Mouse (Mus musculus) ovary, adult 18-20 months (tissue): ENCODE measurements at regions not wholly inside any gene's neighbourhood (a gene's known extent, or its start where the extent isn't known, plus 50 kb on each side); places are given as distances from the start of the nearest gene placed in this dataset.

Experiments used
- DNase-seq: peaks from one replicate; pipeline ENCODE4 v3.0.0; 2022; ENCODE audit warnings: low spot score, mixed read lengths

- no peak for DNase-seq
Measured at GRCm38 (mm10) chr17:45291052-45291451, 142.5 kb downstream of the Cdc5l start.

GRCm38 (mm10) chr17:45285621-45286189, 147.8 kb downstream of the Cdc5l start:
- no peak for DNase-seq

- no peak for DNase-seq
Measured at GRCm38 (mm10) chr17:45281554-45281953, 152.0 kb downstream of the Cdc5l start.

GRCm38 (mm10) chr17:45279811-45280205, 153.7 kb downstream of the Cdc5l start:
- no peak for DNase-seq

GRCm38 (mm10) chr17:45279075-45279810, 154.3 kb downstream of the Cdc5l start:
- no peak for DNase-seq

DNA sequence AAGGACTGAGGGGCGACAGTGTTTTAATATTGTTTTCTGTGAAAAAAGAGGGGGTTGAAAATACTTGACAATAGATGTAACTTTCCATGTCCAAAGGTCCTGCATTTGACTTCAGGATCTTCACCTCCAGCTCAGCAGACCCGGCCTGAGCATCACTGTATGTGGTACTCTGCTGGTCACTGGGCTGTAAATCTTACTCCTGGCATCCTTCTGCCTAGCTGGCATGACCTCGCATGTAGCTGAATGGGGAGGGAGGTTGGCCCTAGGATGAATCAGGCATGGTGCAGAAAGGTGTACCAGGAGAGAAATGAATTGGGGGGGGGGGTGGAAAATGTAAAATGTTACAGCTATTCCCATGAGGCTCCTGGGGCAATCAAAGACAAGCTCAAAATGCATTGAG, 156.0 kb downstream of the Cdc5l start:
- no peak for DNase-seq

GRCm38 (mm10) chr17:45276686-45277405, 156.7 kb downstream of the Cdc5l start:
- no peak for DNase-seq

DNA sequence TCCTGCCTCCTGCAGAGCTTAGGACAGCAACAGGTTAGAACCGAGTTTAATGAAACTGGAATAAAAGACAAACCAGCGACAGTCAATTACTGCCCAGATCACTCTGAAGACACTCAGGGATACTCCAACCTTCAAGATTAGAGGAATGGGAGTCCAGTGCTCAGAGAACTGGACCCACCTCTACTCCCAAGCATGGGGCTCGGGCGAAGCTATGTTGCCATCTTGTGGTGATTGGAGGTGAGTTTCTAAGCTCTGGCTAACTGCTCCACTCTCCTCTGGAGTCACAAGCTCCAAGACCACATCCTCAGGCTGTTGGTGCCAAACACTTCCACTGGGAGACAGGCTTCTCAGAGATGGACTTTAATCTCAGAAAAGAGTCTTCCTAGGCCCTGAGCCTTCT, 158.6 kb downstream of the Cdc5l start:
- DNase-seq = no peak

- no peak for DNase-seq
Measured at GRCm38 (mm10) chr17:45266776-45267175, 166.8 kb downstream of the Cdc5l start.

DNA sequence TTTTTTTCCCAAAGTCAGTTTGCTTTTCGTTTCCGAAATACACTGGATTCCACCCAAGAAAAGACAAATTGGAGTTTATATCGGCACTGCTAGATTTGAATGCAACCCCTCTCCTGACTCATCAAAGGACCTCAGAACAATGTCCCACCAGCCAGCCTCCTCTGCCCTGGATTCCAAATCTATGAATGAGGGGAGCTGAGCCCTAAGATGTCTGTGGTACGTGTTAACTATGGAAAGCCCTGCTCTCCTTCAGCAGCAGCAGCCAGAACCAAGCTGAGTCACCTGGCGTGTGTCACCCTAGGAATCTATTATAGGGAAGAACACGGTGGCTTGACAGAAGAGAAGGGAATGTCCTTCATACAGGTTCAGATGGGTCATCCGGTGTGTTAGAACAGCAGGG, 167.9 kb downstream of the Cdc5l start:
- no peak for DNase-seq

GRCm38 (mm10) chr17:45264434-45264833, 169.1 kb downstream of the Cdc5l start:
- DNase-seq = no peak

- no peak for DNase-seq
Measured at GRCm38 (mm10) chr17:45260421-45260820, 173.1 kb downstream of the Cdc5l start.

DNA sequence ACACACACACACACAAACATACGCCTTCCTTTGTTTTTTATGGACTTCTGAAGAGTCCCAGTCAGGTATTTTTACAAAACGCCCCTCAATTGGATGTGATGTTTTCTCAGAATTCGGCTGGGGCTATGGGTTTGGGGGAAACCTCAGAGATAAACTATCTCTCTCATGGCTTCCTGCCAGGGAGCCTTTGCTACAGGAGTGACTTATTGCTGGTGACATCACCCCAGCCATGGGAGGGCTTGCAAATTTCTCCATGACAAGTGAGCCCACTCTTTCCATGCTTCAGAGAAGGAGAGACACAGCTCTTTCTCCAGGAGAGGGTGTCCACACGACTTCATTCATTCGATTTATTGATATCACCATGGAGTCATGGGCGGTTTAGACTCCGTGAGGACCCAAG, 175.5 kb downstream of the Cdc5l start:
- no peak for DNase-seq

DNA sequence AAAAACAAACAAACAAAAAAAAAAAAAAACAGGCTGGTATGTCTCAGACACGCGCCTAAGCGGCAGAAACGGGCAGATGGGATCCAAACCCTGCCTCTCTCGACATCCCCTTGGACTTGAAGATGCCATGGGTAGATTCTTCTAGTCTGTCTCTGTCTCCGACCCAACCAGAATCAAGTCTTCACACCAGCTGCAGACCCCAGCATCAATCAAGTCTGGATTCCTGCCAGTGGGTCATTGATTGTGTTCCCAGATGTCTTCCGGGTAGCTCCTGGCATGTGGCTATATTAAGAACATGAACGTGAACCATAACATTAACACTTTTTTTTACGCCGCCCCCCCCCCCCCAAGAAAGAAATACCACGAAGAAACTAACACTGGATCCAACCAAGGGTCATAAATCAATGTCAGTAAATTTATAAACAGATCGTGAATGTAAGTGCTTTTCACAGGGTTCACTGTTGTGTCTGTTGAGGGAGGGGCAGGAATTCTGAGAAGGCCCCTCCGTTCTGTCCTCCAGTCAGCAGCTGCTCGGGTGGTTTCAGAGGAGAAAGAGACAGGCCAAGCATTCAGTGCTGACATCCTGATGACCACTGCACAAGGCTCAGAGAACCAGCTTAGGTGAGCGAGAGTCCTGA, 180.8 kb downstream of the Cdc5l start:
- no peak for DNase-seq

GRCm38 (mm10) chr17:45251034-45251730, 182.4 kb downstream of the Cdc5l start:
- peak; percentile 28 for DNase-seq

DNA sequence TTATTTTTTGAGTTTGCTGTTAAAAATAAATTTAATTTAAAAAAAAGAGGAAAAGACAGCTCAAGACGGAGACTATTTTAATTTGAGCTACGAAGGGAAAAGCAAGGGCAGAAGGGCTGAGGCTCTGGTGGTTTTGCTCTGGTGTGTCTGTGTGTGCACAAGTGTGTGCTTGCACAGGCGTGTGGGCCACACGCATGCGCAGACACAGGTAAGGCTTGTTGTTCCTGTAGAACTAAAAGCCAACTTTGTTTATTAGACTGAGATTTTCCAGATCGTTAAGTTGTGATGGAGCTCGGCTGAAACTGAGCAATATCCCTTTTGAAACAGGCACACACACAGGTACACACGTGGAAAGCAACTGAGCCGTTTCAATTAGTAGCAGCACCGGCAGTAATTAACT, 183.1 kb downstream of the Cdc5l start:
- no peak for DNase-seq

DNA sequence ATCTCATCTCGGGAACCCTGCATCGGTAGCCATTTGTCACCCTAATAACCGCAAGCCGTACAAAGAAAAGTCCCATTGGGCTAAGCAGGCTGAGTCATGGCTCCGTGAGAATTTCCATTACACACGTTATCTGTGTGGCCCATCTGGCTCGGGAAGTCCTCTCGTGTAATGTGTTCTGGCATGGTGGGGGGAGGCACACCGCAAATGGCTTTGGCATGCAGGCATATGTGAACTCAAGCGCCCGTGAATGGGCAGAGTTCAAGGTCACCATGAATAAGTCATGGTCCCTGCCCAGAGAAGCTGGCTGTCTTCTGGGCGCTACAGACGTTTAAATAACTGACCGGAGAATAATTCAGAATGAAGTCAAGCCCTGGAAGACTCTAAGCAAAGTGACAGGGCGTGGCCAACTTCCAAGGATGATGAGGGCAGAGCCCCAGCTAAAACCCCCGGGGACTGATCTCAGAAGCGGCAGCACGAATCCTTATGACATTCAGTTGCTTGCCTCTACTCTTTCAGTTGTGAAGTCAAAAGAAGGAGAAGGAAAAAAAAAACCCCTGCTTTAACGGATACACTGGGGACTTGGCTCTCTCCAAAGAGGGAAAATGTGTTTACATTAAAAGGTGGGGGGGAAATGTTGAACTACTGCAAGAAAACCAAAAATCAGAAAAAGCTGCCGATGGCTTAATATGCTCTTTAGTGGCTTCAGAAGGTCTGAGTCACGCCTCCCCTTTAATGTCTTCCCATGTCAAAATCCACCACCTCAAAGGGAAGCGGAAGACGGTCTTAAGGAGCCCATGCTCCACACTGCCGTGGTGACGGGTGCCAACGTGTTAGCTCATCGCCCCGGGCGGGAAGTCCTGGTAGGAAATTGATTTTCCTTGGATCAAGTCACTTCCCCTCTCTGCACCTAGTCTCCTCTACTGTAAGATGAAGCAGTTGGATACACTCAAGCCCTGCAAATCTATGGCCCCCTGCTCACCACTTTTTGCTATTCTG, 186.1 kb downstream of the Cdc5l start:
- DNase-seq = no peak

DNA sequence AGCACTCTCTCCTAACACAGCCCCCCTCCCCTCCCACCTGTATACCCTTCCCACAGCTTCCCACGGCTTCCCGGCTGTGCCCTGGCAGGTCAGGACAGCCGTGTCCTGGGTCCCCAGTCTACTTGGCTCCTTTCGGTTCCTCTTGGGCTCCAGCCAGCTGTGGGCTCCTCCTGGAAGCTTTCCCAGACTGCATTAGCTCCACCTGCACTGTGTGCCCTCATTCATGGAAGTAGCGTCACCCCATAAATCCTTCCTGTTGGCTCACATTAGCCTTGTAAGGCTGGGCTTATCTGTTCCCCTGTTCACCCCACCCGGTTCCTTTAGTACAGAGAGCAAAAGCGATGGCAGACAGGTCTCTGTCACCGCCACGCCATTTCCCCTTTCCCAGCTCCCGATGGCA, 188.7 kb downstream of the Cdc5l start:
- DNase-seq = peak; percentile 28

GRCm38 (mm10) chr17:45243103-45243502, 190.4 kb downstream of the Cdc5l start:
- DNase-seq = no peak

GRCm38 (mm10) chr17:45242076-45242475, 191.5 kb downstream of the Cdc5l start:
- no peak for DNase-seq

DNA sequence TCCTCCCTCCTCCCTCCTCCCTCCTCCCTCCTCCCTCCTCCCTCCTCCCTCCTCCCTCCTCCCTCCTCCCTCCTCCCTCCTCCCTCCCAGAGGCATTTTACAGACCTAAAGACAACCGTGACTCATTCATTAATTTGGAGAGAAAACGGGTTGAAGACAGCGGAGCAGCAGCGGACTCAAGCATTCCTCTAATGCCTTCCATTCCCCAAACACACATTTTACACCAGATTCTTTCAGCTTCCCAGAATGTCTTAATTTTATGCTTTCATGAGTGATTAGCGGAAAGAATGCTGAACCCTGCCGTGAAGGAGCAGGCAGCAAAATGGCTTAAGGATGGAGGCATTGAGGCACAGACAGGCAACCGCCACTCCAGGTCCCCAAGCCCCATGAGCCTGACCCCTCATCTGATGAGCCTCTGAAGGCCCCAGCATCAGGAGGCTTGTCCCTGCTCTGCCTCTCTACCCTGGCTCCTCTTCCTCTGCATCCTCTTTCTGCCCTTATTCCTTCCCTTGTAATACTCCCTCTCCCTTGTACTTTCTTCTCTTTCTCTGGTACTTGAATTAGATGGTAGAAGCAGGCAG, 192.5 kb downstream of the Cdc5l start:
- DNase-seq = no peak
